In genomic region chr13:45502791-45503190, GRCm38 (mm10) we compare ENCODE assay signal across 22 mouse cellular contexts. TPM values are rescaled to one million over a fixed set of nuclear protein-coding genes. Genes with fewer than 3 reads are reported as not detected.
DNase-seq lines count a peak whose midpoint lies in the region; ATAC-seq and TF ChIP-seq lines count a peak whose summit lies in the region.
"Had no signal": no experiment of that assay in that cellular context is flagged by ENCODE, and none has a peak within 500 bp of the region (broad histone marks: within the 10 kb centered on the region; RNA-seq: fewer than 3 reads in every experiment).

No protein-coding gene starts in this region.

- no peak for TF ChIP-seq CTCF in liver, postnatal 0 days (IDR thresholded peaks at IDR 0.05; ENCODE audit: low read depth)

- ATAC-seq in liver, embryonic 13.5 days (ENCODE audit: low read depth) = peak; percentile 60
- peak; percentile 45 for ATAC-seq in liver, postnatal 0 days
- ATAC-seq: activated CD4-positive, CD25-positive, alpha-beta regulatory T cell, adult 4 months; forebrain, embryonic 16.5 days; intestine, embryonic 16.5 days; Patski had no signal

- 0 out of 2 replicates have a peak, but pooled peaks cover 6% of the 10 kb centered on the region for H3K9me3 ChIP-seq in liver, embryonic 13.5 days (replicated peaks)
- H3K9me3 ChIP-seq in liver, postnatal 0 days (ENCODE audit: low read length) = no peaks in the 10 kb centered on the region
- H3K9me3 ChIP-seq: embryonic facial prominence, embryonic 10.5 days; heart, embryonic 15.5 days; hindbrain, embryonic 15.5 days had no signal

- no peak overlapping the region for H3K4me3 ChIP-seq in liver, embryonic 13.5 days (replicated peaks)
- H3K4me3 ChIP-seq in liver, postnatal 0 days (ENCODE audit: low read depth, low read length) = no peak overlapping the region
- H3K4me3 ChIP-seq: embryonic facial prominence, embryonic 10.5 days; forebrain, embryonic 12.5 days; heart, embryonic 15.5 days; hindbrain, embryonic 15.5 days had no signal

- no peaks in the 10 kb centered on the region for H3K36me3 ChIP-seq in liver, embryonic 13.5 days
- no peaks in the 10 kb centered on the region for H3K36me3 ChIP-seq in liver, postnatal 0 days (replicated peaks; ENCODE audit: insufficient read depth, low read length)
- H3K36me3 ChIP-seq: embryonic facial prominence, embryonic 10.5 days; forebrain, embryonic 12.5 days; heart, embryonic 15.5 days; hindbrain, embryonic 15.5 days had no signal

- H3K4me1 ChIP-seq in liver, embryonic 13.5 days (replicated peaks) = peaks cover 77% of the 10 kb centered on the region
- peaks cover 22% of the 10 kb centered on the region for H3K4me1 ChIP-seq in liver, postnatal 0 days (ENCODE audit: insufficient read depth)

- H3K9ac ChIP-seq in liver, embryonic 13.5 days = peak overlapping the region; percentile 52
- no peak overlapping the region for H3K9ac ChIP-seq in liver, postnatal 0 days (replicated peaks)
- H3K9ac ChIP-seq: forebrain, embryonic 12.5 days; heart, embryonic 15.5 days; hindbrain, embryonic 15.5 days had no signal

- no peaks in the 10 kb centered on the region for H3K27me3 ChIP-seq in liver, embryonic 13.5 days
- H3K27me3 ChIP-seq in liver, postnatal 0 days (ENCODE audit: insufficient read depth, low read length) = 0 out of 2 replicates have a peak, but pooled peaks cover 5% of the 10 kb centered on the region
- H3K27me3 ChIP-seq: heart, embryonic 15.5 days; hindbrain, embryonic 15.5 days; Patski had no signal

- TF ChIP-seq EP300 in liver, postnatal 0 days (IDR thresholded peaks at IDR 0.05; ENCODE audit: low read depth) = peak; percentile 64

- WGBS in liver, embryonic 13.5 days (ENCODE audit: insufficient replicate concordance) = 38% methylated on average over 5 of the region's 5 CpGs
- 66% methylated on average over 5 of the region's 5 CpGs for WGBS in liver, postnatal 0 days (ENCODE audit: insufficient replicate concordance)

- H3K4me2 ChIP-seq in liver, embryonic 13.5 days = peak overlapping the region; percentile 47
- H3K4me2 ChIP-seq in liver, postnatal 0 days (ENCODE audit: low read depth, low read length) = peak overlapping the region; percentile 16; the same call in 1 of the 2 replicates
- H3K4me2 ChIP-seq: forebrain, embryonic 12.5 days; heart, embryonic 15.5 days; hindbrain, embryonic 15.5 days had no signal

- H3K27ac ChIP-seq in liver, embryonic 13.5 days = peak overlapping the region; percentile 85
- 0 out of 2 replicates have a peak overlapping the region, but pooled peaks have one; percentile 22 for H3K27ac ChIP-seq in liver, postnatal 0 days (ENCODE audit: low read depth)
- H3K27ac ChIP-seq: embryonic facial prominence, embryonic 10.5 days; forebrain, embryonic 12.5 days; heart, embryonic 15.5 days; hindbrain, embryonic 15.5 days had no signal

- DNase-seq in heart, adult 11 months = peak; percentile 70
- no peak for DNase-seq in heart, adult 8-10 months (ENCODE audit: low spot score)
- peak; percentile 77 for DNase-seq in c-Kit-positive CD71-positive TER-119-positive erythroid progenitor cells, embryonic 14.5 days (ENCODE audit: low spot score)
- DNase-seq in liver, embryonic 13.5 days = peak; percentile 77
- DNase-seq in liver, postnatal 0 days = peak; percentile 41
- no peak for DNase-seq in cerebellum, postnatal 25 days
- no peak for DNase-seq in frontal cortex, postnatal 10 days (ENCODE audit: low spot score in 2 of 2)
- no peak for DNase-seq in embryo, embryonic 10.5 days (ENCODE audit: low spot score)
- DNase-seq: adrenal gland, postnatal 14 days; cerebellum, adult 11 months; cerebellum, adult 8-10 months; cerebellum, postnatal 36 days; gastrocnemius, postnatal 14 days; heart, postnatal 14 days had no signal

RNA-seq across cellular contexts. Expression of gene Gmpr, which starts 4.5 kb away (rescaled TPM):
- 100 to 1,000 TPM; 152 to 199 (median 170) TPM for total RNA-seq in heart, adult 8-10 months (2022)
- polyA plus RNA-seq in liver, embryonic 13.5 days (2015; fragmentation: Nextera tagmentation; extraction: Ambion mirVana) = 352 and 354 TPM in 2 replicates
- 63.6 and 75.5 TPM in 2 replicates for polyA plus RNA-seq in liver, postnatal 0 days (2015; fragmentation: Nextera tagmentation; extraction: Ambion mirVana)
- polyA plus RNA-seq: activated CD4-positive, CD25-positive, alpha-beta regulatory T cell, adult 4 months had no signal

Comparison
In these comparisons a context has a peak if more than half of its experiments do, and no peak if none do; other contexts are left out.
1. DNase-seq: peak in heart, adult 11 months (single experiment), c-Kit-positive CD71-positive TER-119-positive erythroid progenitor cells, embryonic 14.5 days (single experiment), liver, embryonic 13.5 days (single experiment) and liver, postnatal 0 days (single experiment); none in heart, adult 8-10 months (single experiment), cerebellum, postnatal 25 days (0 of 2), frontal cortex, postnatal 10 days (0 of 2) and embryo, embryonic 10.5 days (single experiment).